Mouse (Mus musculus) testis, adult 2 months (tissue): Measurements from ENCODE around the gene Ccdc159.

Experiments used
- CTCF ChIP-seq: fragments of 200-500 bp; IDR thresholded peaks from 2 replicates; pipeline ENCODE4 v1.5.1; 2012; ENCODE audit warnings: low read depth, mild to moderate bottlenecking, inconsistent platforms, low read length, moderate library complexity; ENCODE audit not compliant: control insufficient read depth, insufficient read depth, insufficient replicate concordance
- POLR2A ChIP-seq: fragments of 200-500 bp; IDR thresholded peaks from 2 replicates; pipeline ENCODE4 v1.6.1; 2012; ENCODE audit warnings: low read depth, mild to moderate bottlenecking, inconsistent platforms, low read length, moderate library complexity; ENCODE audit not compliant: control insufficient read depth

DNA sequence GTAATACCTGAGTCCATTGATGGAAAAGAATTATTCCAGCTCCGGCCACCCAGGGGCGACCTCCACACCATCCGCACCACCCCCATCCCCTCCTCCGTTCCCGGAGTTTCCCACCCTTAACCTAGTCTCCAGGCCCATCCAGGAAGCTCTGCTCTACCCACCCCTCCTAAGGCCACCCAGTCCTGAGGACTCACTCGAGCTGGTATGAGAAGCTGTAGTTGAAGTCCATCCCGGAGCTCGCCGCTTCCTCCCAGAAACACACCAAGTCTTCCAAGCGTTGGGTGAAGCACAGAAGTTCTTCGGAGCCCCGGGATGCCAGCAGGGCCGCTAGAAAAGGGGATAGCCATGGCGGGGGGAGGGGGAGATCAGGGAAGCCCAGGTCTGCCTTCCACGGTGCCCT, 34.7 kb downstream of the Ccdc159 start:
- no peak for TF ChIP-seq CTCF
- TF ChIP-seq POLR2A = no peak
